Mouse (Mus musculus): ENCODE measurements around the gene Cd5l. TPM values are rescaled to one million over a fixed set of nuclear protein-coding genes. Genes with fewer than 3 reads are reported as not detected.
"Not testable (repeated sequence)": the region's sequence is repeated elsewhere in the genome, so short reads cannot be mapped to it uniquely, and the experiment has no call there.

Cd5l gene
- polyA plus RNA-seq, 1 experiment from 2014 or later = 0.60 TPM

DNA sequence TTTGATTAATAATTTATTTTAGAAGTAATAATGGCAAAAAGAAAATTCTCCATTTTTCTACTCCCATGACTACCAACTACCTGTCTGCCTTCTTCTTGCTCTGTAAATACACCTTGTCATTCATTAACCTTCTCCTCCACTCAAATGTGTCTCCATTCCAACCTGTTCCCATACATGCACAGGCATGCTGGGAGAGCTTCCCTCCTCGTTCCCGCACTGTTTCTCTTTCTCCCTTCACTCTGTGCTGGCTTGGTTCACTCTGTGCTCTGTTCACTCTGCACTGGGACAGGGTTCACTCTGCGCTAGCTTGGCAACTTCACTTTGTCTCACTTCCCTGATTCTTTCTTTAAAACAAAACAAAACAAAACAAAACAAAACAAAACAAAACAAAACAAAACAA lies 19.5 kb downstream of the Cd5l start:
- H3K36me3 ChIP-seq = no peaks in the 10 kb centered on the region
- no peaks in the 10 kb centered on the region for H3K27me3 ChIP-seq
- H3K9ac ChIP-seq = no peak overlapping the region
- peaks cover 2% of the 10 kb centered on the region; the same call in 1 of the 2 replicates for H3K4me1 ChIP-seq
- H3K27ac ChIP-seq = no peak overlapping the region
- H3K4me2 ChIP-seq = no peak overlapping the region
- H3K4me3 ChIP-seq = no peak overlapping the region
- H3K9me3 ChIP-seq = no peaks in the 10 kb centered on the region
- WGBS = 60% methylated on average over 3 of the region's 3 CpGs
- ATAC-seq (ENCODE audit: insufficient number of reproducible peaks, low FRiP score, low TSS enrichment, low read depth) = no peak

DNA sequence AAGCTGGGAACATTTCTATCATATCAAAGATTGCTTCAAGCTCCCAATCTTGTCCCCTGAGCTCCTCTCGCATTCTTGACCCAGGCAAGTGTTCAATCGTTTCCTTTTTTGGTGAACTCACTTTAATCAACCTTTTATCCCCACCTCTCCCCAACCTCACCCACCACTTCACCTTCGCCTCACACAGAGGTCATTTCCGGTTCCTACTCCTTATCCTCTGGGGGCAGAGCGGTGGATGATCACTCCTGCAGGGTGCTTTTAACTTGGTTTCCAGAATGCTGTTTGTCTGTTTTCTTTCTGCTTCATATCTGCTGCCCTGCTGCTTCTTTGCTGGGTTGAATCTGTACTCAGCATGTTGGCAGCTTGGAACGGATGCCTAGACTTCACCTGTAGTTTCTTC lies 20.0 kb downstream of the Cd5l start:
- no peak for ATAC-seq (ENCODE audit: insufficient number of reproducible peaks, low FRiP score, low TSS enrichment, low read depth)
- Histone ChIP-seq H3K4me1 (peaks cover 2% of the 10 kb centered on the region; the same call in 1 of the 2 replicates), H3K9me3 (no peaks in the 10 kb centered on the region), H3K27ac (no peak overlapping the region), H3K4me3 (no peak overlapping the region), H3K27me3 (no peaks in the 10 kb centered on the region), H3K4me2 (no peak overlapping the region), H3K36me3 (no peaks in the 10 kb centered on the region), H3K9ac (no peak overlapping the region)
- WGBS = 55% methylated on average over 6 of the region's 6 CpGs

- not testable (repeated sequence) for H3K27ac ChIP-seq; H3K27me3 ChIP-seq; H3K9ac ChIP-seq; H3K4me3 ChIP-seq; H3K4me2 ChIP-seq; ATAC-seq (ENCODE audit: insufficient number of reproducible peaks, low FRiP score, low TSS enrichment, low read depth); H3K36me3 ChIP-seq; H3K4me1 ChIP-seq; H3K9me3 ChIP-seq
- 98% methylated on average over 2 of the region's 2 CpGs for WGBS
Observed at GRCm38 (mm10) chr3:87379641-87380315, 22.1 kb downstream of the Cd5l start.

GRCm38 (mm10) chr3:87381806-87382712 lies 24.4 kb downstream of the Cd5l start:
- H3K9me3 ChIP-seq = no peaks in the 10 kb centered on the region
- H3K9ac ChIP-seq = no peak overlapping the region
- ATAC-seq (ENCODE audit: insufficient number of reproducible peaks, low FRiP score, low TSS enrichment, low read depth) = no peak
- H3K4me3 ChIP-seq = no peak overlapping the region
- no peaks in the 10 kb centered on the region for H3K27me3 ChIP-seq
- no peak overlapping the region for H3K4me2 ChIP-seq
- no peaks in the 10 kb centered on the region for H3K36me3 ChIP-seq
- no peak overlapping the region for H3K27ac ChIP-seq
- 62% methylated on average over 7 of the region's 7 CpGs for WGBS
- 0 out of 2 replicates have a peak, but pooled peaks cover 2% of the 10 kb centered on the region for H3K4me1 ChIP-seq

- Histone ChIP-seq H3K4me2 (no peak overlapping the region), H3K9ac (no peak overlapping the region), H3K36me3 (no peaks in the 10 kb centered on the region), H3K4me1 (no peaks in the 10 kb centered on the region), H3K27me3 (no peaks in the 10 kb centered on the region), H3K9me3 (no peaks in the 10 kb centered on the region), H3K4me3 (no peak overlapping the region), H3K27ac (no peak overlapping the region)
- no peak for ATAC-seq (ENCODE audit: insufficient number of reproducible peaks, low FRiP score, low TSS enrichment, low read depth)
- WGBS = 94% methylated on average over 3 of the region's 3 CpGs
Observed at GRCm38 (mm10) chr3:87383308-87383707, 25.6 kb downstream of the Cd5l start.

DNA sequence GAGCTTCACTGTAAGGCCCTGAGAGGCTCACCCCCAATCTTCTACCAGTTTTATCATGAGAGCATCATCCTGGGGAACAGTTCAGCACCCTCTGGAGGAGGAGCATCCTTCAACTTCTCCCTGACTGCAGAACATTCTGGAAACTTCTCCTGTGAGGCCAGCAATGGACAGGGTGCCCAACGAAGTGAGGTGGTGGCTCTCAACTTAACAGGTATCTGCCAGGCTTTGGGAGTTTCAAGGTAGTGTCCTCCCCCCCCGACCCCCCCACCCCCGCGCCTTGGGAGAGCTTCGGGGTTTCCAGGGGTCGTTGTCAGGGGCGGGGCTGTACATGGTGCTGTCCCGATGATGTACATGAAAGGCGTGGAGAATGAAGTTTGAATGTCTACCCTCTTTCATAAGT lies 27.4 kb downstream of the Cd5l start:
- H3K4me1 ChIP-seq = no peaks in the 10 kb centered on the region
- 84% methylated on average over 9 of the region's 9 CpGs for WGBS
- H3K9me3 ChIP-seq = no peaks in the 10 kb centered on the region
- no peak overlapping the region for H3K9ac ChIP-seq
- H3K4me3 ChIP-seq = no peak overlapping the region
- H3K27ac ChIP-seq = no peak overlapping the region
- no peaks in the 10 kb centered on the region for H3K36me3 ChIP-seq
- no peak for ATAC-seq (ENCODE audit: insufficient number of reproducible peaks, low FRiP score, low TSS enrichment, low read depth)
- no peak overlapping the region for H3K4me2 ChIP-seq
- H3K27me3 ChIP-seq = no peaks in the 10 kb centered on the region

- no peak for ATAC-seq (ENCODE audit: insufficient number of reproducible peaks, low FRiP score, low TSS enrichment, low read depth)
- no peak overlapping the region for H3K9ac ChIP-seq
- no peak overlapping the region for H3K4me3 ChIP-seq
- H3K27me3 ChIP-seq = no peaks in the 10 kb centered on the region
- no peak overlapping the region for H3K27ac ChIP-seq
- WGBS = 90% methylated on average over 1 of the region's 1 CpGs
- H3K9me3 ChIP-seq = no peaks in the 10 kb centered on the region
- H3K4me1 ChIP-seq = no peaks in the 10 kb centered on the region
- H3K36me3 ChIP-seq = no peaks in the 10 kb centered on the region
- H3K4me2 ChIP-seq = no peak overlapping the region
Observed at GRCm38 (mm10) chr3:87390935-87391334, 33.3 kb downstream of the Cd5l start.

GRCm38 (mm10) chr3:87398809-87399208 lies 41.1 kb downstream of the Cd5l start:
- no peaks in the 10 kb centered on the region for H3K27me3 ChIP-seq
- H3K27ac ChIP-seq = no peak overlapping the region
- H3K9ac ChIP-seq = no peak overlapping the region
- no peaks in the 10 kb centered on the region for H3K4me1 ChIP-seq
- H3K9me3 ChIP-seq = no peaks in the 10 kb centered on the region
- no peaks in the 10 kb centered on the region for H3K36me3 ChIP-seq
- ATAC-seq (ENCODE audit: insufficient number of reproducible peaks, low FRiP score, low TSS enrichment, low read depth) = no peak
- 68% methylated on average over 4 of the region's 4 CpGs for WGBS
- H3K4me3 ChIP-seq = no peak overlapping the region
- H3K4me2 ChIP-seq = no peak overlapping the region

DNA sequence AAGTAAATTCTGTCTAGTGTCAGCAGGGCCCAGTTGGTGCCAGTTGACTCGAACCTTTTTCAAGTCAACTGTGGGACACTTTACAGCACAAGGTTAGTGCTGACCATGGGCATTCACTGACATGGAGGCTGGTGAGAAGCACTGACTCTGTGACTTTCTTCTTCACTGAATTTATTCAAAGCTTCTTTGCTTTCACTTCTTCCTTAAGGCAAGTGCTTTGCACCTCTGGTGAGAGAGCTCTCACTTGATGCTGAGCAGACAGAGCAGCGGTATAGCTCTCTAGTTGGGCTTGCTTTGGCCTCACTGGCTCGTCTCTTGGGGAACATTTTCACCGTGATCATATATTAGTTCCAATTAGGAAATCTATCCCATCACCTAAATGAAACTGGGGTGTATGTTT lies 42.2 kb downstream of the Cd5l start:
- WGBS = 81% methylated on average over 4 of the region's 4 CpGs
- H3K36me3 ChIP-seq = no peaks in the 10 kb centered on the region
- no peak overlapping the region for H3K27ac ChIP-seq
- no peak overlapping the region for H3K9ac ChIP-seq
- no peak for ATAC-seq (ENCODE audit: insufficient number of reproducible peaks, low FRiP score, low TSS enrichment, low read depth)
- H3K9me3 ChIP-seq = no peaks in the 10 kb centered on the region
- H3K4me1 ChIP-seq = no peaks in the 10 kb centered on the region
- no peak overlapping the region for H3K4me3 ChIP-seq
- H3K4me2 ChIP-seq = no peak overlapping the region
- H3K27me3 ChIP-seq = no peaks in the 10 kb centered on the region

DNA sequence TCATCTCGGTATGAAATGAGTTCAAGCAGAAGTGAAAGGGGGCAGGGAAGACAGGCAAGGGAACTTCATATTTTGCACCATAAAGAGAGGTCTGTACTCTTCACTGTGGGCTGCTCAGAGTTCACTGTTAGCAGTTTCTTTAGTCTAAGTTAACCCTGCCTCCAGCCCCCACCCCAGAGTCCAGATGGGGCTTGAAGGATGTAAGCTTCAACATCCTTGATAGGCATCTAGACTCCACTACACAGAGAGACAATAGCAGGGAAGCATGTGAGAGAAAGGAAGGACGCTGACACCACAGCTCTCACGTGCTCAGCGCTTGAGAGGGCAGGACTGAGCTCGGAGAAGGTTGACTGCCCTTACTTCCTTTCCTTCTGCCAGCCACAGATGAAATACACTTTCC lies 43.6 kb downstream of the Cd5l start:
- H3K9me3 ChIP-seq = no peaks in the 10 kb centered on the region
- H3K4me2 ChIP-seq = no peak overlapping the region
- H3K9ac ChIP-seq = no peak overlapping the region
- no peaks in the 10 kb centered on the region for H3K4me1 ChIP-seq
- 59% methylated on average over 5 of the region's 5 CpGs for WGBS
- no peak overlapping the region for H3K4me3 ChIP-seq
- H3K27me3 ChIP-seq = no peaks in the 10 kb centered on the region
- no peaks in the 10 kb centered on the region for H3K36me3 ChIP-seq
- H3K27ac ChIP-seq = no peak overlapping the region
- ATAC-seq (ENCODE audit: insufficient number of reproducible peaks, low FRiP score, low TSS enrichment, low read depth) = no peak

DNA sequence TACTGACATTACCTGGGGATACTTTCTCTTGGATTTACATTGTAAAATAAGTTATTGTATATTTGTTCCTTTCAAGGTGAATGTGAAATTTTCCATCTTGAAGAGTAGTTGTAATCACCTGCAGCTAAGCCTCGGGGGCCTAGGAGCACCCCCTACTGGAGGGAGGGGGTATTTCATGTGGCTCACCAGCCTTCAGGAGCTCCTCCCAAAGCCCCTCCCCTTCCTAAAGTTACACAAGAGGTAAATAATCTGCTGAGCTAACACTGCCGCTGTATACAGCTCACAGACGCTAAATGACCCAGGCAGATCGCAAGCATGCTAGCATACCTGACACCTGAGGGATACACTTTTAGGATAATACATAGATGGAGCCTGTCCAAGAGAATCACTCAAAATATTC lies 50.5 kb downstream of the Cd5l start:
- Histone ChIP-seq H3K4me3 (no peak overlapping the region), H3K9ac (no peak overlapping the region), H3K4me1 (0 out of 2 replicates have a peak, but pooled peaks cover 3% of the 10 kb centered on the region), H3K4me2 (no peak overlapping the region), H3K27ac (no peak overlapping the region), H3K36me3 (no peaks in the 10 kb centered on the region), H3K27me3 (no peaks in the 10 kb centered on the region), H3K9me3 (no peaks in the 10 kb centered on the region)
- WGBS = 23% methylated on average over 4 of the region's 4 CpGs
- no peak for ATAC-seq (ENCODE audit: insufficient number of reproducible peaks, low FRiP score, low TSS enrichment, low read depth)

- 82% methylated on average over 4 of the region's 4 CpGs for WGBS
- H3K9ac ChIP-seq = no peak overlapping the region
- 0 out of 2 replicates have a peak, but pooled peaks cover 3% of the 10 kb centered on the region for H3K4me1 ChIP-seq
- H3K36me3 ChIP-seq = no peaks in the 10 kb centered on the region
- no peak for ATAC-seq (ENCODE audit: insufficient number of reproducible peaks, low FRiP score, low TSS enrichment, low read depth)
- H3K27ac ChIP-seq = no peak overlapping the region
- H3K4me2 ChIP-seq = no peak overlapping the region
- H3K27me3 ChIP-seq = no peaks in the 10 kb centered on the region
- H3K9me3 ChIP-seq = no peaks in the 10 kb centered on the region
- no peak overlapping the region for H3K4me3 ChIP-seq
Observed at GRCm38 (mm10) chr3:87409196-87409935, 51.7 kb downstream of the Cd5l start.

Measured in limb, embryonic 15.5 days (tissue).